32 mouse cellular contexts compared by ENCODE assay signal in genomic region chr6:31500260-31500659, GRCm38 (mm10).
"Had no signal": no experiment of that assay in that cellular context is flagged by ENCODE, and none has a peak within 500 bp of the region (broad histone marks: within the 10 kb centered on the region; RNA-seq: fewer than 3 reads in every experiment).

No protein-coding gene starts in this region.

- H3K4me2 ChIP-seq: limb, embryonic 12.5 days; limb, embryonic 13.5 days; limb, embryonic 15.5 days; liver, embryonic 11.5 days; liver, embryonic 12.5 days; liver, embryonic 13.5 days; liver, embryonic 15.5 days; lung, embryonic 14.5 days; lung, embryonic 15.5 days; midbrain, embryonic 11.5 days; midbrain, embryonic 12.5 days; midbrain, embryonic 13.5 days; midbrain, embryonic 15.5 days; neural tube, embryonic 12.5 days; neural tube, embryonic 13.5 days had no signal

- H3K27ac ChIP-seq: limb, embryonic 10.5 days; limb, embryonic 12.5 days; limb, embryonic 13.5 days; limb, embryonic 15.5 days; liver, embryonic 12.5 days; liver, embryonic 13.5 days; liver, embryonic 14.5 days; liver, embryonic 15.5 days; lung, embryonic 15.5 days; macrophage; midbrain, embryonic 10.5 days; midbrain, embryonic 12.5 days; midbrain, embryonic 13.5 days; midbrain, embryonic 15.5 days; neural tube, embryonic 12.5 days had no signal

- H3K9ac ChIP-seq: limb, embryonic 12.5 days; limb, embryonic 13.5 days; limb, embryonic 15.5 days; liver, embryonic 12.5 days; liver, embryonic 13.5 days; liver, embryonic 14.5 days; liver, embryonic 15.5 days; lung, embryonic 14.5 days; lung, embryonic 15.5 days; midbrain, embryonic 12.5 days; midbrain, embryonic 13.5 days; midbrain, embryonic 15.5 days; neural tube, embryonic 12.5 days; neural tube, embryonic 13.5 days had no signal

- ATAC-seq: liver, embryonic 12.5 days; lung, postnatal 0 days; midbrain, embryonic 13.5 days; midbrain, embryonic 15.5 days; midbrain, embryonic 16.5 days had no signal

- DNase-seq: left cerebral cortex, postnatal 4 days; liver; liver, embryonic 13.5 days; lung, adult 18-20 months; lung, adult 2 months; lung, embryonic 14.5 days; lung, postnatal 10 days; lung, postnatal 14 days; lung, postnatal 36 days; lung, postnatal 4 days; midbrain, embryonic 14.5 days had no signal

- H3K27me3 ChIP-seq: limb, embryonic 12.5 days; limb, embryonic 13.5 days; limb, embryonic 15.5 days; liver, embryonic 12.5 days; liver, embryonic 13.5 days; liver, embryonic 15.5 days; lung, embryonic 15.5 days; megakaryocyte, embryonic 14.5 days; midbrain, embryonic 12.5 days; midbrain, embryonic 13.5 days; midbrain, embryonic 15.5 days; neural tube, embryonic 12.5 days; neural tube, embryonic 13.5 days had no signal

- H3K4me1 ChIP-seq: limb, embryonic 10.5 days; limb, embryonic 12.5 days; limb, embryonic 13.5 days; limb, embryonic 15.5 days; liver, embryonic 12.5 days; liver, embryonic 13.5 days; liver, embryonic 15.5 days; lung, embryonic 15.5 days; midbrain, embryonic 12.5 days; midbrain, embryonic 13.5 days; midbrain, embryonic 15.5 days; neural tube, embryonic 12.5 days; neural tube, embryonic 13.5 days had no signal

- H3K4me3 ChIP-seq: limb, embryonic 10.5 days; limb, embryonic 12.5 days; limb, embryonic 13.5 days; limb, embryonic 15.5 days; liver, embryonic 12.5 days; liver, embryonic 13.5 days; liver, embryonic 15.5 days; lung, embryonic 15.5 days; megakaryocyte, embryonic 14.5 days; midbrain, embryonic 10.5 days; midbrain, embryonic 12.5 days; midbrain, embryonic 13.5 days; midbrain, embryonic 15.5 days; myocyte; neural tube, embryonic 12.5 days; neural tube, embryonic 13.5 days had no signal

- H3K9me3 ChIP-seq: limb, embryonic 10.5 days; limb, embryonic 12.5 days; limb, embryonic 13.5 days; limb, embryonic 15.5 days; liver, embryonic 12.5 days; liver, embryonic 13.5 days; liver, embryonic 15.5 days; lung, embryonic 15.5 days; megakaryocyte, embryonic 14.5 days; midbrain, embryonic 10.5 days; midbrain, embryonic 12.5 days; midbrain, embryonic 13.5 days; midbrain, embryonic 15.5 days; neural tube, embryonic 12.5 days; neural tube, embryonic 13.5 days had no signal
